Mouse (Mus musculus) embryonic facial prominence, embryonic 14.5 days (tissue): ENCODE results near the gene Sppl2b. TPM values are rescaled to one million over a fixed set of nuclear protein-coding genes. Genes with fewer than 3 reads are reported as not detected.
A peak's percentile ranks its signal among the peaks of the same experiment; 100 is the strongest.

Experiments used
- ATAC-seq: fragments of 200-750 bp; cut with Nextera tagmentation; 2 replicates; pipeline ENCODE4 v1.8.0; 2017; ENCODE audit warnings: low read depth, moderate number of reproducible peaks, moderate TSS enrichment
- DNase-seq: peaks from one replicate; pipeline ENCODE4 v3.0.0-alpha.2; 2015; ENCODE audit warnings: low spot score
- H3K27ac ChIP-seq: fragments of 300-500 bp; sonication (generic); replicated peaks from 2 replicates; pipeline ENCODE4 v1.5.1; 2014; ENCODE audit warnings: low read depth, mild to moderate bottlenecking, low read length, moderate library complexity
- H3K27me3 ChIP-seq: fragments of 300-500 bp; sonication (generic); replicated peaks from 2 replicates; pipeline ENCODE4 v1.6.1; 2014; ENCODE audit warnings: low read length; ENCODE audit not compliant: control insufficient read depth, insufficient read depth
- H3K36me3 ChIP-seq: fragments of 300-500 bp; sonication (generic); 2 replicates; pipeline ENCODE4 v1.6.1; 2014; ENCODE audit warnings: low read length, mixed read lengths; ENCODE audit not compliant: control insufficient read depth, insufficient read depth
- H3K4me1 ChIP-seq: fragments of 300-500 bp; sonication (generic); 2 replicates; pipeline ENCODE4 v1.6.1; 2014; ENCODE audit warnings: antibody characterized with exemption, low read length; ENCODE audit not compliant: control insufficient read depth, insufficient read depth
- H3K4me2 ChIP-seq: fragments of 300-500 bp; sonication (generic); 2 replicates; pipeline ENCODE4 v1.6.1; 2014; ENCODE audit warnings: low read depth, mild to moderate bottlenecking, low read length, moderate library complexity, mixed read lengths
- H3K4me3 ChIP-seq: fragments of 300-500 bp; sonication (generic); 2 replicates; pipeline ENCODE4 v1.5.1; 2014; ENCODE audit warnings: low read depth, mild to moderate bottlenecking, low read length
- H3K9ac ChIP-seq: fragments of 300-500 bp; sonication (generic); 2 replicates; pipeline ENCODE4 v1.6.1; 2014; ENCODE audit warnings: low read depth, mild to moderate bottlenecking, low read length, moderate library complexity, mixed read lengths
- H3K9me3 ChIP-seq: fragments of 300-500 bp; sonication (generic); 2 replicates; pipeline ENCODE4 v1.6.1; 2016; ENCODE audit warnings: low read length; ENCODE audit not compliant: control insufficient read depth
- WGBS: fragments of 180-500 bp; shearing (Covaris S2); extraction: QIAGEN DNeasy Blood & Tissue Kit; methylation state at CpG from one replicate; pipeline ENCODE4 v1.1.7; 2014; 5-methylcytosine and 5-hydroxymethylcytosine counted together
- polyA plus RNA-seq: library from polyadenylated mRNA; unstranded; fragments of >200 nt; fragmentation: Nextera tagmentation; extraction: Ambion mirVana; gene quantifications from 2 replicates; pipeline ENCODE4 v1.2.1, GENCODE M21; 2014

Gene Sppl2b
- polyA plus RNA-seq, 1 experiment from 2014 or later: 37.6 TPM

GRCm38 (mm10) chr10:80819406-80819805 lies 35.7 kb upstream of the Sppl2b start:
- DNase-seq (no peak), ATAC-seq (no peak)
- no peaks in the 10 kb centered on the region for H3K4me1 ChIP-seq
- H3K9me3 ChIP-seq: no peaks in the 10 kb centered on the region
- H3K4me3 ChIP-seq: no peak overlapping the region
- H3K9ac ChIP-seq: no peak overlapping the region
- no peaks in the 10 kb centered on the region for H3K36me3 ChIP-seq
- H3K27me3 ChIP-seq: no peaks in the 10 kb centered on the region
- no peak overlapping the region for H3K27ac ChIP-seq
- no peak overlapping the region for H3K4me2 ChIP-seq
- 36% methylated on average over 3 of the region's 3 CpGs for WGBS

GRCm38 (mm10) chr10:80821991-80822390 lies 33.1 kb upstream of the Sppl2b start:
- DNase-seq (no peak), ATAC-seq (no peak)
- no peak overlapping the region for H3K9ac ChIP-seq
- H3K4me3 ChIP-seq: no peak overlapping the region
- no peak overlapping the region for H3K4me2 ChIP-seq
- no peaks in the 10 kb centered on the region for H3K9me3 ChIP-seq
- 47% methylated on average over 2 of the region's 2 CpGs for WGBS
- no peak overlapping the region for H3K27ac ChIP-seq
- no peaks in the 10 kb centered on the region for H3K4me1 ChIP-seq
- no peaks in the 10 kb centered on the region for H3K36me3 ChIP-seq
- H3K27me3 ChIP-seq: no peaks in the 10 kb centered on the region

- Histone ChIP-seq H3K27ac (no peak overlapping the region), H3K36me3 (no peaks in the 10 kb centered on the region), H3K27me3 (no peaks in the 10 kb centered on the region), H3K9ac (no peak overlapping the region), H3K9me3 (no peaks in the 10 kb centered on the region), H3K4me2 (no peak overlapping the region), H3K4me3 (no peak overlapping the region), H3K4me1 (0 out of 2 replicates have a peak, but pooled peaks cover under 1% of the 10 kb centered on the region)
- ATAC-seq (no peak), DNase-seq (no peak)
- WGBS: 84% methylated on average over 5 of the region's 5 CpGs
Observed at GRCm38 (mm10) chr10:80822528-80822927, 32.5 kb upstream of the Sppl2b start.

GRCm38 (mm10) chr10:80823316-80823715 lies 31.8 kb upstream of the Sppl2b start:
- Histone ChIP-seq H3K27me3 (no peaks in the 10 kb centered on the region), H3K4me1 (peaks cover 7% of the 10 kb centered on the region; the same call in 1 of the 2 replicates), H3K9me3 (no peaks in the 10 kb centered on the region), H3K9ac (no peak overlapping the region), H3K4me2 (no peak overlapping the region), H3K4me3 (no peak overlapping the region), H3K36me3 (peaks cover under 1% of the 10 kb centered on the region; the same call in 1 of the 2 replicates), H3K27ac (no peak overlapping the region)
- WGBS: 85% methylated on average over 1 of the region's 1 CpGs
- ATAC-seq: no peak
- no peak for DNase-seq

- whole genome bisulfite sequencing: 60% methylated on average over 8 of the region's 8 CpGs
- no peak for ATAC-seq
Observed at GRCm38 (mm10) chr10:80823847-80824643, 31.0 kb upstream of the Sppl2b start.

GRCm38 (mm10) chr10:80824827-80825226 lies 30.2 kb upstream of the Sppl2b start:
- no peak for ATAC-seq

More at GRCm38 (mm10) chr10:80823847-80824643, 31.0 kb upstream of the Sppl2b start:
- DNase-seq: no peak
- Histone ChIP-seq H3K4me1 (peaks cover 7% of the 10 kb centered on the region; the same call in 1 of the 2 replicates), H3K9ac (0 out of 2 replicates have a peak overlapping the region, but pooled peaks have one; percentile 2), H3K9me3 (no peaks in the 10 kb centered on the region), H3K4me2 (no peak overlapping the region), H3K27me3 (no peaks in the 10 kb centered on the region), H3K4me3 (no peak overlapping the region), H3K36me3 (peaks cover 6% of the 10 kb centered on the region), H3K27ac (no peak overlapping the region)

GRCm38 (mm10) chr10:80826151-80827062 lies 28.7 kb upstream of the Sppl2b start, which contains the start of gene Oaz1:
Gene Oaz1 (plus strand): TSS chr10:80826656.
- H3K4me2 ChIP-seq: peak within 1 kb of the TSS; percentile 86
- no peaks in the 10 kb centered on the region for H3K9me3 ChIP-seq
- ATAC-seq (peak; percentile 98), DNase-seq (peak; percentile 100)
- no peaks in the 10 kb centered on the region for H3K27me3 ChIP-seq
- under 1% methylated on average over 70 of the region's 82 CpGs for WGBS
- peak within 1 kb of the TSS; percentile 94 for H3K9ac ChIP-seq
- H3K27ac ChIP-seq: peak within 1 kb of the TSS; percentile 91
- peaks cover 23% of the 10 kb centered on the region for H3K36me3 ChIP-seq
- H3K4me3 ChIP-seq: peak within 1 kb of the TSS; percentile 81
- peaks cover 7% of the 10 kb centered on the region; the same call in 1 of the 2 replicates for H3K4me1 ChIP-seq

More at GRCm38 (mm10) chr10:80824827-80825226, 30.2 kb upstream of the Sppl2b start:
- no peak overlapping the region for H3K9ac ChIP-seq
- H3K9me3 ChIP-seq: no peaks in the 10 kb centered on the region
- H3K27ac ChIP-seq: no peak overlapping the region
- no peaks in the 10 kb centered on the region for H3K27me3 ChIP-seq
- no peak for DNase-seq
- 66% methylated on average over 2 of the region's 2 CpGs for WGBS
- H3K36me3 ChIP-seq: peaks cover 14% of the 10 kb centered on the region
- no peak overlapping the region for H3K4me3 ChIP-seq
- no peak overlapping the region for H3K4me2 ChIP-seq
- peaks cover 7% of the 10 kb centered on the region; the same call in 1 of the 2 replicates for H3K4me1 ChIP-seq

- no peak for ATAC-seq
Observed at GRCm38 (mm10) chr10:80827063-80827869, 27.8 kb upstream of the Sppl2b start.

More at GRCm38 (mm10) chr10:80827063-80827869, 27.8 kb upstream of the Sppl2b start:
- no peak for DNase-seq
- 8% methylated on average over 26 of the region's 29 CpGs for WGBS
- Histone ChIP-seq H3K4me1 (peaks cover 7% of the 10 kb centered on the region; the same call in 1 of the 2 replicates), H3K27ac (peak overlapping the region; percentile 91), H3K36me3 (peaks cover 23% of the 10 kb centered on the region), H3K4me2 (peak overlapping the region; percentile 86), H3K27me3 (no peaks in the 10 kb centered on the region), H3K9me3 (no peaks in the 10 kb centered on the region), H3K4me3 (peak overlapping the region; percentile 81), H3K9ac (peak overlapping the region; percentile 94)
